Mouse (Mus musculus): ENCODE results near the gene Grm4.

The Grm4 gene

GRCm38 (mm10) chr17:27513279-27513915 is 7.8 kb downstream of the Grm4 start:
- no peak for DNase-seq (ENCODE audit: low read depth in 1 of 2, low spot score in 2 of 2)

- DNase-seq (ENCODE audit: low read depth in 1 of 2, low spot score in 2 of 2): no peak
Observed at GRCm38 (mm10) chr17:27512619-27513161, 8.5 kb downstream of the Grm4 start.

DNA sequence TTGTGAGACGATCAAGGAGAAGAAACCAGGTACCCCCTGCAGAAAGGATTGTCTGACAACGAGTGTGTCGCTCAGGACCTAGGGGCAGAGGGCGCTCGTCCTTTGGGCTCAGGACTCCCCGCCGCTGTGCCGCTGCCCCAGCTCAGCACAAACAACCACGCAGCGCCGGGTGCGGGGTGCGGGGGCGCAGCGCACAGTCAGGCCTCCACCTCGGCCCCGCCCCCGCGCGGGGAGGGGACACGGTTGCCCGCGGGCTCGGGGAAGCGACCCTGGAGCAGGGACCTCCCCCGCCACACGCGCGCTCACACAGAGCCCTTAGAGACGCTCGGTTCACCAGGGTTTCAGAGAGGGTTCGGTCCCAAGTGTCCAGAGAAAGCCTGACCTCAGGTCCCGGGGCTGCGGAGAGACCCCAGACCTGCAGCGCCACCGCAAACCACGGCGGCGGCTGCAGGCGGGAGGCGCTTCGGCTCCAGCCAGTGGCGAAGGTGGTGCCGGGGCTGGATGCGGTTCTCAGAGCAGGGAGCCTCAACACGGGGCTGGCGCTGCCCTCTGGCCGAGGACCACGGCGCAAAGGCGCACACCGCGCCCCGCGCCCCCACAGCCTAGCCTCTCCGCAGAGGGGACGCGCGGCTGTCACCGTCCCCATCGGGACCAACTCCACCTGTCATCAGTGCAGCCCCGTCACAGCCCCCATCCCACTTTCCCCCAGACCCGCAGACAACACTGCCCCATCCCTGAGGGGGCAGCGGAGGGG is 9.2 kb downstream of the Grm4 start:
- no peak for DNase-seq (ENCODE audit: low read depth in 1 of 2, low spot score in 2 of 2)

DNA sequence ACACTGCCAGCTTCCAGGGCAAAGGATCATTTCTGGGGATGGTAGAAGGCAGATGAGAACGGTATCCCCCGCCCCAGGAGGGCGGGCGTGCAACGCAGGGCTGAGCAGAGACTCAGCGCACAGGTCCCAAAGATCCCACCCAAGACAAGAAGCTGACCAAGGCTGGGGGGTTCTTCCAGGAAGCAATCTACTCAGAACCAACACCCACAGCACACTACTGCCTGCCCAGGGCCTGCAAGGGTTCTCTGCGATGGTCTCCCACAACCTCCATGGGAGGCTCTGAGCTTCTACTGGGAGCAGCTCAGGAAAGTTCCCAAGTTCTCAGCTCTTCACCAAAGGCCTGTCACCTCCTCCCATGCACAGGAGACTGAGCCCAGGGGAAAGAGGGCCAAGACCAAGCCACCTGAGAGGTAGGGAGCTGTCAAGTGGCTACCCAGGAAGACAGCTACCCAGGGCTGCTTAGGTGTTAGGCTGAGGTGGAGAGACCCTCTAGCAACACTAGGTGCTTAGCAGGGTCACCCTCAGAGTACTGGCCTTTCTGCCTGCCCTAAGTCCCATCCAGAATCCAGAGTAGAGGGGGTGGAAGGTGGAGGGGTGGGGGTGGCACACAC is 10.0 kb downstream of the Grm4 start:
- DNase-seq (ENCODE audit: low read depth in 1 of 2, low spot score in 2 of 2): no peak

DNA sequence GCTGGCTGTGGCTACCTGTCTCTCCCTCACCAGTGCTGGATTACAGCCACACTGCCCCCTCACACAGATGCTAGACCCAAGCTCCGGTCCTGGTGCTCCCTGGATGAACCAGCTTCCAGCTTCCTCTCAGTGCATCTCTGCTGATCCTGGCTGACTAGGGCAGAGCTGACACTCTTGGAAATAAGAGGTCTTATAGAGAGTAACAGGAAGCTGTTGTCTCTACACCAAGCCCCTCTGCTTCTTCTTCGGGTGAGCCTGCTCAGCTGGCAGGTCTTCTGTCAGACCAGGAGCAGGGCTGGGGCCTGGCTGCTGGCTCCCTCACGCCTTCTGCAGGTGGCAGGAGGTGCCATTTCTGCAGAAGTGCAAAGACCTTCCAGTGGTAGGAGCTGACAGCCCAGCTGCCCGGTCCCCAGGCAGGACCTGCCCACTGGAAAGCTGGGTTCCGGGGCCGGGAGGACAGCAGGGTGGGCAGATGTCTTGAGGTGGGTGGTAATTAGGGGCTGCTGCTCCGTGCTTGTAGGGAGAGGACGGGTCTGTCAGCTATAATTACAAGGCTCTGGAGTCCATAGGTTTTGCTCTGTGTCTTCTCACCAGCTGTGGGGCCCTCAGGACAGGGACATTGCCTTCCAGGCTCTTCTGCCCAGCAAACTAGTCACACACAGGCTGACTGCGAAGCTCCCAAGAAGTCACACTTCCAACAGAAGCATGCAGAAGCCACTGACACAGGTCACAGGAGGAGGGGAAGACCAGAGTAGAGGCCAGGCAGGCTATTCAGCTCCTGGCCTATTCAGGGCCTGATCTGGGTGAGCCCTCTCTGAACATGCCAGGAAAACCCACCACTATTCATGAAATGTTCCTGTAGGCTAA is 10.7 kb downstream of the Grm4 start:
- no peak for DNase-seq (ENCODE audit: low read depth in 1 of 2, low spot score in 2 of 2)

GRCm38 (mm10) chr17:27509056-27509455 is 12.1 kb downstream of the Grm4 start:
- DNase-seq (ENCODE audit: low read depth in 1 of 2, low spot score in 2 of 2): no peak

GRCm38 (mm10) chr17:27508513-27508912 is 12.7 kb downstream of the Grm4 start:
- DNase-seq (ENCODE audit: low read depth in 1 of 2, low spot score in 2 of 2): no peak

DNA sequence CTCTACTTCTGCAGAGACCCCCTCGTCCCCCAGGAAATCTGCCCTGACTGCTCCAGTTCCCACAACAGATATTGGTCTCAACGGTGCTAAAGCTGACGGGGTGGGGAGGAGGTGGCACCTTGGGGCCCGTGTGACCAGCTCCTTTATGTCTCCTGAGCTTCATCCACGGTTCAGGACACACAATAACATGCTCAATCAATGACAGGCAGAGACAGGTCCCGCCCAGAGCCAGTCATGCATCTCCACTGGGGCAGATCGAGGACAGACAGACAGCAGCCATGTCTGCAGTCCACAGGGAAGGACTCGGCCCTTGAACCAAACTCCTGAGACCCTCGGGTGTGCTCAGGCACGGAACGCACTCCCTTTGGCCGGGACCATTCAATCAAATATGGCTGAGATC is 13.2 kb downstream of the Grm4 start:
- DNase-seq (ENCODE audit: low read depth in 1 of 2, low spot score in 2 of 2): no peak

GRCm38 (mm10) chr17:27507591-27507945 is 13.6 kb downstream of the Grm4 start:
- DNase-seq (ENCODE audit: low read depth in 1 of 2, low spot score in 2 of 2): no peak

- no peak for DNase-seq (ENCODE audit: low read depth in 1 of 2, low spot score in 2 of 2)
Observed at GRCm38 (mm10) chr17:27506871-27507590, 14.2 kb downstream of the Grm4 start.

DNA sequence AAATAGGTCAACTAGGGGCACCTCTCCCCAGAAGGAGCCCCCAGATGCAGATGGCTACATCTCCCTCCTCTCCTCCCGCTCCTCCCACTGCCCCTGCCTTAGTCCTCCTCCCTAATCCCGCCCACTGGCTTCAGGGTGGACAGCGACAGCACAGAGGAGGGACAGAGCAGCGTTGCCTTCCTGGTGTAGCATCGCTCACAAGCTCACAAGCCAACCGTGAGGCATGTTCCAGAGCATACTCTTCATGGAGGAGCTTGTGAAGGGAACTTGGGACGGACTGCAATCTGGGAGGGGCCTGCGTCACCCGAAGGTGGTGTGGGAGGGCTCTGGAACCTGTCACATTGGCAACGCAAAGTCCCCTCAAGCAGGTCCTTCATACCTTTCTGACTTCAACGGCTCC is 14.8 kb downstream of the Grm4 start:
- no peak for DNase-seq (ENCODE audit: low read depth in 1 of 2, low spot score in 2 of 2)

DNA sequence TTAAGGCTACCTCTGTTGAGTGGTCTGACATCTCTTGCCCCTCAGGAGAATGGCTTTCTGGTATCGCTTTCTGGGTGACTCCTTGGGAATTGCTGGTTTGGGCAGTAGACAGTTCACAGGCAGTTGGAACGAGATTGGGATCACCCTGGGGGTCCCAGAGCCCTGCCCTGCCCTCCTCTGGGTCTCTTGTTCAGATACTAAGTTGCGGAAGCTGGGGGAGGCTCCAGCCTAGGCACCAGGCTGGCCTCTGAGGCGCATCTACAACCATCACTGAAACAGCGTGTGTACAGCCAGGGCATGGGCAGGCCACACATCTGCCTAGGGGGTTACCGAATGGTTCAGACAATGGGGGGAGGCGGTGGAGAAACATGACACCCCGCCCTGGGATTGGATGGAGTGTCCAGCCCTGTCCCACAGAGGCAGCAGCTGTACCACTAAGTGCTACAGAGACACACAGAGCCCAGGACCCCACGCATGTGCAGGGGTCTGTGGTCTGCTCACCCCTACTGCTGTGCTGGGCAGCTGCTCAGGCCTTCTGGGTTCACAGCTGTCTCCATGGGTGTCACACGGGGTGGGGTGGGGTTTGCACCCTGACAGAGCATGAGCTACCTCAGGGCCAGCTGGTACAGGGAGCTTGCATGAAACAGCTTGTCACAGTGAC is 15.9 kb downstream of the Grm4 start:
- DNase-seq (ENCODE audit: low read depth in 1 of 2, low spot score in 2 of 2): no peak

DNA sequence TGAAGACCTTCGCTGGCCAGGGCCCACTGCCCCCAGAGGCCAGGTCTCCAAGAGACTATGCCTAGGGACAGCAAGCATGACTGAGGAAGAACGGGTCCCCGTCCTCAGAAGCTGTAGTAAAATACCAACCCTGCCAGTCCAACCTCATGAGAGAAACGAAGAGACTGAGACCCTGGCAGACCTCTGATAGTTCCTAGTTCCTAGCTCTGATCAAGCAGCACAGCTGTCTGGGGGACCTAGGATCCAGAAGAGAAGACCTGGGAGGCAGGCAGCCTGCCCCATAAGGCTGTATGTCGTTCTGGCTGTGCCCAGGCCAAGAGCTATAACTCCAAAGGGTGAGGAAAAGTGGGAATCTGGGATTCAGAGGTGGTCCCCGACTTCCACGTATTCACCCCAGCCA is 17.3 kb downstream of the Grm4 start:
- DNase-seq (ENCODE audit: low read depth in 1 of 2, low spot score in 2 of 2): no peak

GRCm38 (mm10) chr17:27502736-27503445 is 18.3 kb downstream of the Grm4 start:
- DNase-seq (ENCODE audit: low read depth in 1 of 2, low spot score in 2 of 2): no peak

GRCm38 (mm10) chr17:27502288-27502687 is 18.9 kb downstream of the Grm4 start:
- DNase-seq (ENCODE audit: low read depth in 1 of 2, low spot score in 2 of 2): no peak

GRCm38 (mm10) chr17:27501331-27502251 is 19.6 kb downstream of the Grm4 start:
- no peak for DNase-seq (ENCODE audit: low read depth in 1 of 2, low spot score in 2 of 2)

GRCm38 (mm10) chr17:27500811-27501210 is 20.4 kb downstream of the Grm4 start:
- no peak for DNase-seq (ENCODE audit: low read depth in 1 of 2, low spot score in 2 of 2)

DNA sequence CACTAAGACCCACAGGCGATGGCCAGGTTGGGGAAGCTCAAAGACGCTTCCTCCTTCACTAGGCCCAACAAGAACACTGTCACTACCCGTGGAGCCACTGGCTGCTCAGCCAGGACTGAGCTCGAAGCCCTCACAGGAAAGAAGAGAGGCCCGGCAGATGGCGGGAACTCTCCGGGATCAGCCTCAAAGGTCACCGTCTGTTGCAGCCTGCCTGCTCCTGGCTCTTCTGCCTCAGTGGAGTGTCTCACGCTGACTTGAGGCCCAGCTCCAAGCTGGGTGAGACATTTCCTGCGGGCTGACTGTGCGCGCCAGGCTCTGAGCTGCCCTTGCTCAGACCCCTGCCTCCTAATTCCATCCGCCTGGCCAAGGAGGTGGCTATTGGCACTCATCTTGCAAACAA is 22.1 kb downstream of the Grm4 start:
- no peak for DNase-seq (ENCODE audit: low read depth in 1 of 2, low spot score in 2 of 2)

All from monocyte, adult 2 months (primary cell).